Comparison of ENCODE assay signal across 8 mouse cellular contexts in the genomic region with DNA sequence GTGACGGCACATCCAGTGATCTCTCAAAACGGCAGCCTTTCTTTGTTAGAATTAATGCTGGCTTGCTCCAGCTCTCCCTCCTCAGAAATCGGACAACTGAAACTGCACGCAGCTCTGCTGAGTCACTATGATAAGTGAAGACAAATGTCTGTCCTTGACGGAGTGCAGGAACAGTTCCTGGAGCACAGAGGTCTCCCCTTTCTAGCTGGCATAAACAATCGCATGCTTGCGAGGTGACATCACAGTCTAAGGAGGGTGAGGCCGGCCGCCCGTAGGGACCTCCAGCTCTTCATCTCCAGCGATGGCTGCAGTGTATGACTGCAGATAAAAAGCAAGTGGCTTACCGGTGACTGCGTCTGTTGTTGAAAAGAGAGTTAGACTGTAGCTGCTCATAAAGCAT. TPM values are rescaled to one million over a fixed set of nuclear protein-coding genes. Genes with fewer than 3 reads are reported as not detected.
DNase-seq lines count a peak whose midpoint lies in the region; ATAC-seq lines count a peak whose summit lies in the region.
"Had no signal": no experiment of that assay in that cellular context is flagged by ENCODE, and none has a peak within 500 bp of the region (broad histone marks: within the 10 kb centered on the region; RNA-seq: fewer than 3 reads in every experiment).

No protein-coding gene starts in this region.

- peak; percentile 70 for DNase-seq in Muller cell, postnatal 12 days (ENCODE audit: inconsistent ontology term)
- DNase-seq in adrenal gland, postnatal 14 days = peak; percentile 86
- DNase-seq in heart, adult 8-10 months (ENCODE audit: low spot score) = peak; percentile 77
- no peak for DNase-seq in liver, embryonic 11.5 days (ENCODE audit: low spot score)
- no peak for DNase-seq in thymus, postnatal 25 days
- no peak for DNase-seq in spleen, postnatal 14 days (ENCODE audit: low spot score in 2 of 2)

- no peak overlapping the region for H3K9ac ChIP-seq in liver, embryonic 11.5 days (ENCODE audit: low read depth, low read length)
- no peak overlapping the region for H3K9ac ChIP-seq in stomach, embryonic 15.5 days

- H3K27ac ChIP-seq in liver, embryonic 11.5 days (ENCODE audit: low read depth, low read length) = peak overlapping the region; percentile 43; the same call in 1 of the 2 replicates
- H3K27ac ChIP-seq in stomach, embryonic 15.5 days = peak overlapping the region; percentile 42

- H3K27me3 ChIP-seq in liver, embryonic 11.5 days (replicated peaks; ENCODE audit: control insufficient read depth, insufficient read depth, low read length) = no peaks in the 10 kb centered on the region
- no peaks in the 10 kb centered on the region for H3K27me3 ChIP-seq in stomach, embryonic 15.5 days (replicated peaks)

- peaks cover 19% of the 10 kb centered on the region for H3K36me3 ChIP-seq in liver, embryonic 11.5 days (ENCODE audit: control insufficient read depth, insufficient read depth, low read length)
- peaks cover 43% of the 10 kb centered on the region for H3K36me3 ChIP-seq in stomach, embryonic 15.5 days

- H3K9me3 ChIP-seq in liver, embryonic 11.5 days (ENCODE audit: control insufficient read depth, low read length) = no peaks in the 10 kb centered on the region
- H3K9me3 ChIP-seq in stomach, embryonic 15.5 days = no peaks in the 10 kb centered on the region

- peak; percentile 71 for ATAC-seq in liver, embryonic 11.5 days (replicated peaks; ENCODE audit: low FRiP score)
- ATAC-seq in stomach, embryonic 15.5 days (ENCODE audit: insufficient read depth, low FRiP score, low read depth) = peak; percentile 78

- no peak overlapping the region for H3K4me3 ChIP-seq in liver, embryonic 11.5 days (ENCODE audit: low read depth, low read length)
- no peak overlapping the region for H3K4me3 ChIP-seq in stomach, embryonic 15.5 days (replicated peaks)

- no peak overlapping the region for H3K4me2 ChIP-seq in liver, embryonic 11.5 days
- H3K4me2 ChIP-seq in stomach, embryonic 15.5 days = 0 out of 2 replicates have a peak overlapping the region, but pooled peaks have one; percentile 13

- WGBS in liver, embryonic 11.5 days = 46% methylated on average over 13 of the region's 13 CpGs
- 15% methylated on average over 13 of the region's 13 CpGs for WGBS in stomach, embryonic 15.5 days

- H3K4me1 ChIP-seq in liver, embryonic 11.5 days (replicated peaks; ENCODE audit: control insufficient read depth, insufficient read depth, low read length) = peaks cover 6% of the 10 kb centered on the region; the same call in 1 of the 2 replicates
- peaks cover 5% of the 10 kb centered on the region; the same call in 1 of the 2 replicates for H3K4me1 ChIP-seq in stomach, embryonic 15.5 days

RNA-seq across cellular contexts. Expression of gene Gemin6, which starts 31.0 kb away (rescaled TPM):
- total RNA-seq in adrenal gland, postnatal 14 days (2021) = 8.7 and 9.3 TPM in 2 replicates
- total RNA-seq in heart, adult 8-10 months (2022) = 1 to 10 TPM; 3.9 to 4.6 (median 4.4) TPM
- polyA plus RNA-seq in liver, embryonic 11.5 days (2014; fragmentation: Nextera tagmentation; extraction: Ambion mirVana) = 71.9 and 75.9 TPM in 2 replicates
- 49.4 and 51.5 TPM in 2 replicates for polyA plus RNA-seq in stomach, embryonic 15.5 days (2015; fragmentation: Nextera tagmentation; extraction: Ambion mirVana)

RNA-seq across cellular contexts. Expression of gene Morn2, which starts 34.8 kb away (rescaled TPM):
- total RNA-seq in adrenal gland, postnatal 14 days (2021) = 12.7 and 17.2 TPM in 2 replicates
- total RNA-seq in heart, adult 8-10 months (2022) = 10 to 100 TPM; 13.2 to 17.9 (median 15.3) TPM
- polyA plus RNA-seq in liver, embryonic 11.5 days (2014; fragmentation: Nextera tagmentation; extraction: Ambion mirVana) = 18.6 and 20.1 TPM in 2 replicates
- polyA plus RNA-seq in stomach, embryonic 15.5 days (2015; fragmentation: Nextera tagmentation; extraction: Ambion mirVana) = 23.9 and 27.8 TPM in 2 replicates

RNA-seq across cellular contexts. Expression of gene Dhx57, which starts 35.1 kb away (rescaled TPM):
- 12.9 and 16.9 TPM in 2 replicates for total RNA-seq in adrenal gland, postnatal 14 days (2021)
- 1 to 10 TPM; 4.5 to 7.6 (median 6.1) TPM for total RNA-seq in heart, adult 8-10 months (2022)
- 9.3 and 11.6 TPM in 2 replicates for polyA plus RNA-seq in liver, embryonic 11.5 days (2014; fragmentation: Nextera tagmentation; extraction: Ambion mirVana)
- polyA plus RNA-seq in stomach, embryonic 15.5 days (2015; fragmentation: Nextera tagmentation; extraction: Ambion mirVana) = 14.6 and 15.8 TPM in 2 replicates

RNA-seq across cellular contexts. Expression of gene Ttc39d, which starts 47.9 kb away (rescaled TPM):
- 0.15 TPM in 1 of 2 replicates, not detected in the other for total RNA-seq in adrenal gland, postnatal 14 days (2021)
- total RNA-seq in heart, adult 8-10 months (2022) = under 1 TPM in 1 of 4 experiments, not detected in 3; 0.11 TPM
- not detected in 2 replicates for polyA plus RNA-seq in liver, embryonic 11.5 days (2014; fragmentation: Nextera tagmentation; extraction: Ambion mirVana)
- polyA plus RNA-seq in stomach, embryonic 15.5 days (2015; fragmentation: Nextera tagmentation; extraction: Ambion mirVana) = 0.06 and 0.13 TPM in 2 replicates
- polyA plus RNA-seq: spleen, adult 2 months had no signal

RNA-seq across cellular contexts. Expression of gene Srsf7, which starts 48.1 kb away (rescaled TPM):
- total RNA-seq in adrenal gland, postnatal 14 days (2021) = 123 and 131 TPM in 2 replicates
- total RNA-seq in heart, adult 8-10 months (2022) = 10 to 100 TPM; 39.2 to 44.4 (median 41.9) TPM
- polyA plus RNA-seq in liver, embryonic 11.5 days (2014; fragmentation: Nextera tagmentation; extraction: Ambion mirVana) = 649 and 673 TPM in 2 replicates
- polyA plus RNA-seq in stomach, embryonic 15.5 days (2015; fragmentation: Nextera tagmentation; extraction: Ambion mirVana) = 497 and 548 TPM in 2 replicates

Comparison
In these comparisons a context has a peak if more than half of its experiments do, and no peak if none do; other contexts are left out.
1. DNase-seq: peak in Muller cell, postnatal 12 days (single experiment), adrenal gland, postnatal 14 days (single experiment) and heart, adult 8-10 months (single experiment); none in liver, embryonic 11.5 days (single experiment), thymus, postnatal 25 days (single experiment) and spleen, postnatal 14 days (0 of 2).